Mouse (Mus musculus): ENCODE data around the gene Lipc.

- TF ChIP-seq POLR2A (IDR thresholded peaks at IDR 0.05; ENCODE audit: borderline replicate concordance, control insufficient read depth, low read depth, low read length) (no peak), CTCF (IDR thresholded peaks at IDR 0.05; ENCODE audit: control insufficient read depth, insufficient read depth, low read length) (no peak)
Observed at GRCm38 (mm10) chr9:70965999-70966994, 14.3 kb upstream of the Lipc start.

Data from bone marrow, adult 2 months (tissue).